Mouse (Mus musculus): ENCODE data around the gene Stoml1.
"Not testable (repeated sequence)": the region's sequence is repeated elsewhere in the genome, so short reads cannot be mapped to it uniquely, and the experiment has no call there.

Stoml1 gene

GRCm38 (mm10) chr9:58241780-58242485, 11.0 kb upstream of the Stoml1 start:
- peak; percentile 37 to 49 for DNase-seq

DNA sequence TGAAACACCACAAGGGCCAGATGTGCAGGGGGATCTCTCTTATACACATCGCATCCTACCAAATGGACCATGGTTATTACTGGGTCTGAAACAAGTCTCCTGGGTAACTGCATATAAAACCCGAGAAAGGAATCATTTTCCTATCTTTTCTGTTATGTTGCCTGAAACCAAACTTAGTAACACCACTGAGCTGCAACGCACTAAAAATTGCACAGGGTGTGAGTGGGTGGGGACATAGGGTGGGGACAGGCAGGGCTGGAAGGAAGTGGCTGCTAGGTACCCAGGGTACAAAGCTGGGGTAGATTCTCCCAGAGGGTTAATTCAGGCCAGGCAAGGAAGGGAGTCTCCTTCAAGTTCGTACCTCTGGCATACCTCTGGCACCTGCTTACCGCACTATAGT, 10.3 kb upstream of the Stoml1 start:
- no peak for DNase-seq

DNA sequence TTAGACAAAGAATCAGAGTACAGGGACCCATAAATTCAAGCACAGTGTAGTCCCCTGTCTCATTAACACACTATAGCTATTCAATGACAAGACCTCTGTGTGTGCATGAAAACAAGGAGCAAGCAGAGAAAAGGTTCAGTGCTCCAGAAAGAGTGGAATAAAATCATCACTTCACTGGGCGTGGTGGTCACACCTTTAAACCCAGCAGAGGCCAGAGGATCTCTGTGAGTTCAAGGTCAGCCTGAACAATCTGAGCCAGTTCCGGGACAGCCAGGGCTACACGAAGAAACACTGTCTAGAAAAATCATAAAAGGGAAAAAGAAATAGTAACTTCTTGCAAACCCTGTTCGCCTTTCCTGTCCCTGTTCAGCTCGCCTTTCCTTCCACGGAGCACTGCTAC, 9.3 kb upstream of the Stoml1 start:
- DNase-seq: no peak

GRCm38 (mm10) chr9:58246083-58246591, 6.8 kb upstream of the Stoml1 start:
- DNase-seq: no peak

DNA sequence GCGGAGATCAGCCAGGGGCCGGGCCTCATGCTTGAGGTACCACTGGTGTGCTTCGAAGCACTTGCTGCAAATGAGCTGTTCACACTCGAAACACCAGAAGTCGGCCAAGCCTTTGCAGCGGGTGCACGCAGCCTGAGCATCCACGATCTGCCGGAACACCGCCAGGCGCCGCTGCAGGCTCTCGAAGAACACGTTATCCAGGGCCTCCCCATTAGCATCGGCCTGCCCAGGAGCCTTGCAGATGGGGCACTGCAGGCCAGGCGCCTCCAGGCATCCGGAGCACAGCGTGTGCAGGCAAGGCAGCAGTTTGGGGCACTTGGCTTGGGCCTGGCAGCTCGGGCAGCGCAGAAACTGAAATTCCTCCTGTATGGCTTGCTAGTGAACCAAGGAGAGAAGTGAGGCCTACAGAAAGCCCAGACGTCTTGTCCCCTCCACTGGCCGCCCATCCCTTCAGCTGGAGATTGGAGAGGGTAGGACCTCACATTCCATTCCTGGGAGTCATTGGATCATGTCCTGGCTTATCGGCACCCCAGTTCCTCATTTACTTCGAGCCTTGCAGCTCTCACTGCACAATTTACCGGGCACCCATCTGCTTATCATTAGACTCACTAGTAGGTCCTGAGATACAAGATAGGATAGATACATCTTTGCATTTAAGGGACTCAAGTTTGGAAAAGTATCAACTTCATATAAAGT, 5.8 kb upstream of the Stoml1 start:
- DNase-seq: peak; percentile 83 to 84

GRCm38 (mm10) chr9:58248746-58249413, 4.1 kb upstream of the Stoml1 start:
- peak in 1 of 2 experiments; percentile 8 for DNase-seq

- DNase-seq: peak; percentile 66 to 75
Measured at GRCm38 (mm10) chr9:58249592-58250192, 3.3 kb upstream of the Stoml1 start, which contains the start of gene Pml. Pml (minus strand) TSS chr9:58249786.

DNA sequence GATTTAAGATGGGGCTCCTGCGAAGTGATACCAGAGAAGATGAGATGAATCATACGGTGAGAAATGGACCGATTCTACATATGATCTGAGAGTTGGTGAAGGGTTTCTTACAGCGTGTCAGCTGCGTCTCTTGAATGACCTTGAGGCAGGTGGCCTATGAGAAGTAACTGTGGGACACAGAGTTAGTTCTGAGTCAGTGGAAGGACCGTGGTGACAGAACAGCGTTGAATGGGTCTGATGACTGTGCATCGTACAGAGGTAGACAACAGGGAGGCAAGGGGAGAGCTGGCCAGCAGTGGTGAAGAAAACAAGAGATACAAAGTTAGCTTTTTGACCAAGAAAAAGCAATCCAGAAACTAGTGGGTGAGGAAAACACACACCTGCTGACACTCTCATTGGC, 2.6 kb upstream of the Stoml1 start:
- DNase-seq: no peak

DNA sequence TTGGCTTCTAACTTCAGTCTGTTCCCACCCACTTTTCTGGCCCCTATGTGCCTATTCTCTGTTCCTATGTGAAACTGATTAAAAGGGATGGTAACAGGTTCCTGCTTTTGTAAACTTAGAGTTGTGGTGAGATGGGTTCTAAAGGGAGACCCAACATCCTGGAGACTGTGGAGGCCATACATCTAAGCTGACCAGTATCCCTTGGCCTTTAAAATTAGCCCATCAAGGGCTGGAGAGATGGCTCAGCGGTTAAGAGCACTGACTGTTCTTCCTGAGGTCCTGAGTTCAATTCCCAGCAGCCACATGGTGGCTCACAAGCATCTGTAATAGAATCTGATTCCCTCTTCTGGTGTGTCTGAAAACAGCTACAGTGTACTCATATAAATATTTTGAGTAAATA, 2.2 kb upstream of the Stoml1 start:
- not testable (repeated sequence) for DNase-seq

GRCm38 (mm10) chr9:58253805-58254122, 800 bp downstream of the Stoml1 start:
- DNase-seq: not testable (repeated sequence)

DNA sequence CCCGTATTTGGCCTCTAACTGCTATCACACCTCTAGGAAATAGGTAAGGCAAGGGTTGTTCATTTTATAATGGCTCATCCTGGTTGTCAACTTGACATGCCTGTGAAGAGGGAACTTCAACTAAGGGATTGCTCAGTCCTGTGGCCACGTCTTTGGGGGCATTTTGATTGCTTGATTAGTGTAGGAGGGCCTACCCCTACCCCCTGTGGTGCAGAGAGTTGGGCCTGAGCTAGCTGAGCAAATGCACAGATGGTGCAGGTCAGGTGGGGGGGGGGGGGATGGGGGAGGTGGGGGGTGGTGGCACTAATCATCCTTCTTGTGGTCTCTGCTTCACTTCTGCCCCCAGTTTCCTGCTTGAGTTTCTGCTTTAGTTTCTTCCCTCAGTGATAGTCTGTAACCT, 2.1 kb downstream of the Stoml1 start:
- DNase-seq: no peak

DNA sequence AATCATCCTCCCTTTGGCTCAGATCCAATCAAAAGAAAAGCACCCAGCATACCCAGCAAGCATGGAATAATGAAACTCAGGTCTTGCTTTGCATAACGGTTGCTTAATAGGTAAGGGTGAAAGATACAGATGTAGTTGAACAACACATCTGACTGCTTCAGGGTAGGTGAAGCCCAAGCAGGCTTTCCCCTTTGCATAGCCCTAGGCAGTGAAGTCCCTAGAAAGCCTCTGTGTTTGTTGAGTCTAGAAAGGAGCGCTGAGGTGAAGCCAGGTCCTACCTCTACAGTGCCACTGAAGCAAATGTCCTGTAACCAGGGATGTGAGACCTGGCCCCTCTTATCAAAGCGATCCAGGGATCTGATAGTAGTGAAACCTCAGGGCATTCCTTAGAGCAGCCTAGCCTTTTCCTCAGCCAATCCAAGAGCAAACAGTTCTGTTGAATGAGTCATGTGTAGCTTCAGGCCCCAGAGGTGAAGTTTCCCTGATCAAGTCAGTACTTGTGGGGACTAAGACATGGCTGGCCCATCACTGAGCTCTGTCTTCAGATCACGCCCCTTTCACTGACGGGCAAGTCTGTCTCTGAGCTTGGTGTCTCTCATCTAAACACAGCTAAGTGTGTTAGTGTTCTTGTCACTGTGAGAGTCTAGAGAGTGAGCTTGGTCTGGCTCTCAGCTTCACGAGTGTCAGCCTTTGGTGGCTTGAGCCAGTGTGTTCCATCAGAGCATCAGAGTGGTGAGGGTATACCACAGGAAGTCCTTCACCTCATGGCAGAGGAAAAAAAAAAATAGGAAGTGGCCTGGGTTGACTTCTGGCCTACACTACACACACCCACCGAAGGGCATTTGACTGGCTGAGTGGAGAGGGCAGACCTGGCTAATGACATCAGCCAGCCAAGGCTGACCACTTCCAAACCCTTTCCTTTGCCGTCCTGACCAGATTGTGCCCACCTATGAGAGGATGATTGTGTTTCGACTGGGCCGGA, 3.0 kb downstream of the Stoml1 start:
- no peak for DNase-seq

DNA sequence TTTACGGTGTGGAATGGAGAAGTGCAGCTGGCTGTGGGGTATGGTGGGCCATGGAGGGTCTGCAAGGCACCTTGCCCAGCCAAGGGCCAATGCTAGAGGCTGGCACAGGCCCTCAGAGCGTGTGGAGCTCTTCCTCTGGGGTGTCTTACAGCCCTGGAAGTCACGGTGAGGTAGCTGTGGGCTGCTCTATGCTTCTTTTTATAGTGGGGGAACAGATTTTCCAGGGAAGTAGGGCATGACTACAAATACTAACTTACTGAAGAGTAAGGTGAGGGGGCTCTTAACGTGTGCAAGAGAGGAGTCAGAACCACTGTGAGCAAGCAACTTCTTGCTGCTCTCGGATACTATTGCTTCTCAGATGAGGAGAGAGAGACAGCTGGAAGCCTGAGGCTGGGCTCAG, 9.5 kb downstream of the Stoml1 start:
- no peak for DNase-seq

DNA sequence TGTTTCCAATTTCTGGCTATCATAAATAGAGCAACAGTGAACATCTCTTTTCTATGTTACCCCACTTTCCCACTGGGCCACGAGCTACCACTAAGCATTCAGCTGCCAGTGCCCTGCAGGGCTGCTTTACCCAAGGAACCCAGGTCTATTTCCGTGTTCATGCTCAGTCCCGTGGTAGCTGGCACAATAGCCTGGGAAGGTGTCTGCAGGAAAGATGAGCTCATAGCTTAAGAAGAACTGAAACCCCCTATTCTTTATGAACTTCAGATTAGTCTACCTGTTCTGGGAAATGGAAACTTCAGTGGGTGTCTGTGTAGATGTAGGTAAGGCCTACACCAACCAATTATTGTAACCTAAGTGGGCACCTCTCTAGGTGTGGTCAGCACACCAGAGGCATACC, 12.4 kb downstream of the Stoml1 start:
- DNase-seq: no peak

DNA sequence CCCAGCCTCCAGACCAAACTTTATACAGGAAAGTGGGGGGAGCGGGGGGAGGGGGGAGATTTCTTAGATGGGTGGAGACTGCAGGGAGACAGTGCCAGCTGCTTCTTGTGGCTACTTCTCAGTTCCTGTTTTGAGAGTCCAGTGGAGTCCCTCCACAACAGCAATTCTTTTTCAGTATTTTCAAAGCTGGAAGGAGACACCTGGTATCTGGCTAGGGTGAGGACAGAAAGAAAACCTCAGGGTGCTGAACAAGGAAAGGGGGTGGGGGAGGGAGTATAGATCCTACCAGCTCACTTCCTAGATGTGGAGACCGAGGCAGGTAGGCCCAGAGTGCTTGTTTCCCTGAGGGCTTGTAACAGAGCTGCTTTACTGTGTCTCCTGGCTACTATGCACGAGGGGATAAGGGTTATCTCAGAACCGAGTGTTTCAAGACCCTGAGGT, 13.6 kb downstream of the Stoml1 start:
- no peak for DNase-seq

DNA sequence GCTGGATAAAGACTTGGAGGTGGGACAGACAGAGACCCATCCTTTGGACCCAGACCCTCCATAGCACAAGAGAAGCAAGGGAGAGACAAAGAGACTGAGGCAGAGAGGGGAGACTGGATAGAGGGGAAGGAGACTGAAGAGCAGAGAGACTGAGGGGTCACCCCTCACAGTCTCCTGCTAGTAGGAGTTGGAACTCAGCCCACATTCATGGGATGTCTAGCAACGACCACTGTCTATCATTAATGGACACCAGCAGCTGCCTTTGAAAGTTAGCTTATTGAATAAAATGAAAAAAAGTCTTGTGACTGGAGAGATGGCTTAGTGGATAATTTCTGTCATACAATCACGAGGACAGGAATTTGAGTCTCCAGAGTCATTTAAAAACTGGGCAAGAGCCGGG, 14.1 kb downstream of the Stoml1 start:
- DNase-seq: no peak

DNA sequence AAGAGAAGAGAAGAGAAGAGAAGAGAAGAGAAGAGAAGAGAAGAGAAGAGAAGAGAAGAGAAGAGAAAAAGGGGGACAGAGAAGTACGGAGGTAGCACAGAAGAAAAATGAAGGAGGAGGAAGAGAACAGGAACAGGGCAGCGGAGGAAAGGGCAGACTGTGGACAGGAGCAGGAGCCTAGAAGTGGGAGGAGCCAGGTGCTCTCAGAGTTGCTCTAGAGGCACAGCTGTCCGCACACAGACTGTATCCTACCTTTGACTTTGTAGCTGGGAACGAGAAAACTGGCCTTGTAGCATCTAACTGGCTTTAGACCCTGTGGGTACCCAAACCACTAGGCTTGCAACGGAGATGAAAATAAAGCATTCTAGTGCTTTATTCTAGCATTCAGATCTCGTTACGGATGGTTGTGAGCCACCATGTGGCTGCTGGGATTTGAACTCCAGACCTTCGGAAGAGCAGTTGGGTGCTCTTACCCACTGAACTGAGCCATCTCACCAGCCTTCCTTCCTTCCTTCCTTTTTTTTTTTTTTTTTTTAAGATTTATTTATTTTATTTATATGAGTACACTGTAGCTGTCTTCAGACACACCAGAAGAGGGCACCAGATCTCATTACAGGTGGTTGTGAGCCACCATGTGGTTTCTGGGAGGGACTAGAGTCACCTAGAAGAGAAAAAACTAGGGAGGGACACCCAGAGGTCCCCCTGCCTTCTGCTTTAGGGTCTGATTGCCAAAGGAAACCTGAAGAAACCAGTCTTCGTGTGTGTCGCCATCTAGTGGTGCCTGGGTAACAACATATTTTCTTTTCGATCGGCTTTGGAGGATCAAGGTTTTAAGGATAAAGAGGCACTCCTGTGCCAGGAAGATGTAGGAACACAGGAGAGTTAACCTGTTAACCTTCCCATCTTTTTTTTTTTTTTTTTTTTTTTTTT, 15.7 kb downstream of the Stoml1 start:
- peak; percentile 53 to 66 for DNase-seq

- no peak for DNase-seq
Measured at GRCm38 (mm10) chr9:58270081-58270480, 17.1 kb downstream of the Stoml1 start.

- no peak for DNase-seq
Measured at GRCm38 (mm10) chr9:58271109-58271508, 18.1 kb downstream of the Stoml1 start.

DNA sequence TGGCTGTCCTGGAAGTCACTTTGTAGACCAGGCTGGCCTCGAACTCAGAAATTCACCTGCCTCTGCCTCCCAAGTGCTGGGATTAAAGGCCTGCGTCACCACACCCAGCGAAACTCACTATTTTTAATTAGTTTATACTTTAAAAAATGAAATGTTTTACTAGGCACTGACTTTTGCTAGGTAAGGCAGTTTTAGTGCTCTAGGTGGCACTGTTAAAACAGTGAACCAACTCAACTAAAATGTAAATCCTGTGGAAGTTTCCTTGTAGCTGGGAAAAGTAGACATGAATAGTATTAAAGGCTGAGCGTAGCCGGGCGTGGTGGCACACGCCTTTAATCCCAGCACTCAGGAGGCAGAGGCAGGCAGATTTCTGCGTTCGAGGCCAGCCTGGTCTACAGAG, 18.6 kb downstream of the Stoml1 start:
- DNase-seq: not testable (repeated sequence)

GRCm38 (mm10) chr9:58272068-58272541, 19.1 kb downstream of the Stoml1 start:
- DNase-seq: no peak
